Comparison of ENCODE assay signal across 10 mouse cellular contexts in genomic region chr17:45580958-45581477, GRCm38 (mm10). TPM values are rescaled to one million over a fixed set of nuclear protein-coding genes. Genes with fewer than 3 reads are reported as not detected.
DNase-seq lines count a peak whose midpoint lies in the region; ATAC-seq and TF ChIP-seq lines count a peak whose summit lies in the region.
"Had no signal": no experiment of that assay in that cellular context is flagged by ENCODE, and none has a peak within 500 bp of the region (broad histone marks: within the 10 kb centered on the region; RNA-seq: fewer than 3 reads in every experiment).

No protein-coding gene starts in this region.

- peak; percentile 52 for DNase-seq in gastrocnemius, adult 18-20 months (ENCODE audit: low spot score)
- no peak for DNase-seq in gastrocnemius, postnatal 10 days
- no peak for DNase-seq in ES-E14 (ENCODE audit: low read depth, low spot score)
- DNase-seq in urinary bladder, postnatal 10 days (ENCODE audit: low spot score) = no peak
- DNase-seq in yolk sac, embryonic 10.5 days (ENCODE audit: low spot score) = no peak
- no peak for DNase-seq in embryo, embryonic 9.5 days (ENCODE audit: extremely low spot score)

- H3K4me3 ChIP-seq in ES-E14 (ENCODE audit: insufficient read depth in 1 of 2, low read depth in 1 of 2, low read length in 2 of 2, poor library complexity in 1 of 2, severe bottlenecking in 1 of 2) = 0 out of 4 replicates have a peak overlapping the region, but pooled peaks of 1 of the 2 experiments have one; percentile 22
- no peak overlapping the region for H3K4me3 ChIP-seq in heart, embryonic 14.5 days (ENCODE audit: control insufficient read depth in 1 of 2, insufficient read depth in 1 of 2, low read depth in 1 of 2, low read length in 2 of 2)
- H3K4me3 ChIP-seq in limb, embryonic 15.5 days = no peak overlapping the region

- no peaks in the 10 kb centered on the region for H3K9me3 ChIP-seq in ES-E14 (ENCODE audit: control insufficient read depth, insufficient read depth, low read depth, low read length)
- H3K9me3 ChIP-seq in heart, embryonic 14.5 days (ENCODE audit: control insufficient read depth, low read length) = no peaks in the 10 kb centered on the region
- H3K9me3 ChIP-seq in limb, embryonic 15.5 days = no peaks in the 10 kb centered on the region

- H3K9ac ChIP-seq in ES-E14 (ENCODE audit: insufficient read depth, low read depth, low read length, poor library complexity, severe bottlenecking) = peak overlapping the region; percentile 62
- no peak overlapping the region for H3K9ac ChIP-seq in heart, embryonic 14.5 days (ENCODE audit: low read length)
- H3K9ac ChIP-seq in limb, embryonic 15.5 days = no peak overlapping the region

- H3K27ac ChIP-seq in ES-E14 (ENCODE audit: insufficient read depth, low read depth, low read length, poor library complexity, severe bottlenecking) = peak overlapping the region; percentile 46; the same call in 1 of the 2 replicates
- peak overlapping the region; percentile 54 to 65 for H3K27ac ChIP-seq in heart, embryonic 14.5 days (replicated peaks in 1 of 2; ENCODE audit: control insufficient read depth in 1 of 2, insufficient read depth in 1 of 2, low read depth in 2 of 2, low read length in 2 of 2)
- peak overlapping the region; percentile 69; the same call in 1 of the 2 replicates for H3K27ac ChIP-seq in limb, embryonic 15.5 days

- in situ Hi-C loops in ES-E14 (cut with MboI; ENCODE audit: low sequenced_read_pairs in 2 of 2, unreplicated experiment in 2 of 2) = no loop called here

- ATAC-seq in heart, embryonic 14.5 days (ENCODE audit: insufficient number of reproducible peaks, insufficient read depth, low FRiP score, low read depth) = no peak
- ATAC-seq in limb, embryonic 15.5 days (ENCODE audit: insufficient number of reproducible peaks, low FRiP score, low TSS enrichment, low read depth) = no peak
- ATAC-seq: Patski had no signal

- H3K27me3 ChIP-seq in heart, embryonic 14.5 days (ENCODE audit: control insufficient read depth, insufficient read depth, low read length) = no peaks in the 10 kb centered on the region
- H3K27me3 ChIP-seq in limb, embryonic 15.5 days = no peaks in the 10 kb centered on the region
- H3K27me3 ChIP-seq: Patski had no signal

- no peak overlapping the region for H3K4me2 ChIP-seq in heart, embryonic 14.5 days (ENCODE audit: low read length)
- no peak overlapping the region for H3K4me2 ChIP-seq in limb, embryonic 15.5 days

- WGBS in heart, embryonic 14.5 days = 35% methylated on average over 12 of the region's 12 CpGs
- WGBS in limb, embryonic 15.5 days = 40% methylated on average over 12 of the region's 12 CpGs

- H3K36me3 ChIP-seq in ES-E14 (ENCODE audit: control insufficient read depth, insufficient read depth, low read length, poor library complexity, severe bottlenecking) = peaks cover 13% of the 10 kb centered on the region
- H3K36me3 ChIP-seq in heart, embryonic 14.5 days (ENCODE audit: control insufficient read depth, insufficient read depth, low read length) = no peaks in the 10 kb centered on the region; the same call in 1 of the 2 replicates
- peaks cover 5% of the 10 kb centered on the region; the same call in 1 of the 2 replicates for H3K36me3 ChIP-seq in limb, embryonic 15.5 days

- H3K4me1 ChIP-seq in ES-E14 (ENCODE audit: control insufficient read depth in 2 of 2, insufficient read depth in 2 of 2, low read length in 2 of 2, poor library complexity in 1 of 2) = peaks cover 7 to 38% of the 10 kb centered on the region in 2 experiments
- H3K4me1 ChIP-seq in heart, embryonic 14.5 days (ENCODE audit: control insufficient read depth in 2 of 2, insufficient read depth in 2 of 2, low read length in 2 of 2) = peaks cover 27 to 46% of the 10 kb centered on the region in 2 experiments
- peaks cover 44% of the 10 kb centered on the region for H3K4me1 ChIP-seq in limb, embryonic 15.5 days

TF ChIP-seq in ES-E14, 5 proteins besides CTCF, POLR2A, EP300 and RAD21:
- no peak for TF ChIP-seq HCFC1 (IDR thresholded peaks at IDR 0.05; ENCODE audit: borderline replicate concordance, insufficient read depth, low read length)
- no peak for TF ChIP-seq ZC3H11A (IDR thresholded peaks at IDR 0.05; ENCODE audit: borderline replicate concordance, low read depth, low read length)
- TF ChIP-seq MAFK (IDR thresholded peaks at IDR 0.05; ENCODE audit: insufficient read depth, low read depth, low read length) = no peak
- no peak for TF ChIP-seq ZNF384 (IDR thresholded peaks at IDR 0.05; ENCODE audit: low read depth, low read length)
- TF ChIP-seq CHD2 (IDR thresholded peaks at IDR 0.05; ENCODE audit: low read depth, low read length) = no peak
TF ChIP-seq in ES-E14: peak in this region for 0.

RNA-seq across cellular contexts. Expression of gene Hsp90ab1, which starts 7.9 kb away (rescaled TPM):
- total RNA-seq in gastrocnemius, adult 18-20 months (2021) = 1,000 to 10,000 TPM; 1,074 to 1,224 TPM
- total RNA-seq in gastrocnemius, postnatal 10 days (2021) = 100 to 1,000 TPM; 900 to 909 TPM
- 1,660 and 1,758 TPM in 2 replicates for total RNA-seq in ES-E14 (2012; rRNA removed)
- 1,215 and 1,233 TPM in 2 replicates for polyA plus RNA-seq in heart, embryonic 14.5 days (2014; fragmentation: Nextera tagmentation; extraction: Ambion mirVana)
- 1,467 and 1,497 TPM in 2 replicates for polyA plus RNA-seq in limb, embryonic 15.5 days (2015; fragmentation: Nextera tagmentation; extraction: Ambion mirVana)

RNA-seq across cellular contexts. Expression of gene Slc35b2, which starts 17.3 kb away (rescaled TPM):
- 10 to 100 TPM; 16.2 to 17.7 TPM for total RNA-seq in gastrocnemius, adult 18-20 months (2021)
- 10 to 100 TPM; 29.9 to 39.3 TPM for total RNA-seq in gastrocnemius, postnatal 10 days (2021)
- 96.7 and 98.7 TPM in 2 replicates for total RNA-seq in ES-E14 (2012; rRNA removed)
- polyA plus RNA-seq in heart, embryonic 14.5 days (2014; fragmentation: Nextera tagmentation; extraction: Ambion mirVana) = 91.3 and 92.4 TPM in 2 replicates
- 139 and 142 TPM in 2 replicates for polyA plus RNA-seq in limb, embryonic 15.5 days (2015; fragmentation: Nextera tagmentation; extraction: Ambion mirVana)

RNA-seq across cellular contexts. Expression of gene Slc29a1, which starts 18.4 kb away (rescaled TPM):
- 10 to 100 TPM; 31.9 to 32.4 TPM for total RNA-seq in gastrocnemius, adult 18-20 months (2021)
- total RNA-seq in gastrocnemius, postnatal 10 days (2021) = 100 to 1,000 TPM in 1 of 2 experiments, 10 to 100 TPM in 1; 97.4 to 114 TPM
- total RNA-seq in ES-E14 (2012; rRNA removed) = 321 and 677 TPM in 2 replicates
- polyA plus RNA-seq in heart, embryonic 14.5 days (2014; fragmentation: Nextera tagmentation; extraction: Ambion mirVana) = 84.7 and 87.8 TPM in 2 replicates
- 120 and 140 TPM in 2 replicates for polyA plus RNA-seq in limb, embryonic 15.5 days (2015; fragmentation: Nextera tagmentation; extraction: Ambion mirVana)

RNA-seq across cellular contexts. Expression of gene Mymx, which starts 20.9 kb away (rescaled TPM):
- total RNA-seq in gastrocnemius, adult 18-20 months (2021) = not detected
- total RNA-seq in gastrocnemius, postnatal 10 days (2021) = 10 to 100 TPM; 16.1 to 18.7 TPM
- total RNA-seq in ES-E14 (2012; rRNA removed) = 66.0 and 95.3 TPM in 2 replicates
- not detected in 2 replicates for polyA plus RNA-seq in heart, embryonic 14.5 days (2014; fragmentation: Nextera tagmentation; extraction: Ambion mirVana)
- polyA plus RNA-seq in limb, embryonic 15.5 days (2015; fragmentation: Nextera tagmentation; extraction: Ambion mirVana) = 22.9 and 39.7 TPM in 2 replicates
- total RNA-seq: heart, postnatal 14 days had no signal
- polyA plus RNA-seq: Patski had no signal

RNA-seq across cellular contexts. Expression of gene Nfkbie, which starts 25.5 kb away (rescaled TPM):
- under 1 TPM; 0.30 to 0.47 TPM for total RNA-seq in gastrocnemius, adult 18-20 months (2021)
- total RNA-seq in gastrocnemius, postnatal 10 days (2021) = 1 to 10 TPM; 1.3 to 2.3 TPM
- total RNA-seq in ES-E14 (2012; rRNA removed) = 2.1 and 2.2 TPM in 2 replicates
- polyA plus RNA-seq in heart, embryonic 14.5 days (2014; fragmentation: Nextera tagmentation; extraction: Ambion mirVana) = 2.7 and 2.9 TPM in 2 replicates
- polyA plus RNA-seq in limb, embryonic 15.5 days (2015; fragmentation: Nextera tagmentation; extraction: Ambion mirVana) = 5.9 and 6.1 TPM in 2 replicates
